Mouse (Mus musculus) embryonic facial prominence, embryonic 15.5 days (tissue): Measurements from ENCODE around the gene Fgf3. TPM values are rescaled to one million over a fixed set of nuclear protein-coding genes. Genes with fewer than 3 reads are reported as not detected.

Experiments
- ATAC-seq: fragments of 200-750 bp; cut with Nextera tagmentation; 2 replicates; pipeline ENCODE4 v1.8.0; 2017; ENCODE audit warnings: low read depth, moderate TSS enrichment; ENCODE audit not compliant: insufficient number of reproducible peaks, low FRiP score, low TSS enrichment
- H3K27ac ChIP-seq: fragments of 300-500 bp; sonication (generic); replicated peaks from 2 replicates; pipeline ENCODE4 v1.5.1; 2015; ENCODE audit warnings: mild to moderate bottlenecking, inconsistent platforms
- H3K27me3 ChIP-seq: fragments of 300-500 bp; sonication (generic); 2 replicates; pipeline ENCODE4 v1.6.1; 2015; ENCODE audit warnings: inconsistent platforms
- H3K36me3 ChIP-seq: fragments of 300-500 bp; sonication (generic); 2 replicates; pipeline ENCODE4 v1.6.1; 2015; ENCODE audit warnings: mild to moderate bottlenecking, inconsistent platforms
- H3K4me1 ChIP-seq: fragments of 300-500 bp; sonication (generic); 2 replicates; pipeline ENCODE4 v1.6.1; 2015; ENCODE audit warnings: inconsistent platforms
- H3K4me2 ChIP-seq: fragments of 300-500 bp; sonication (generic); replicated peaks from 2 replicates; pipeline ENCODE4 v1.6.1; 2015; ENCODE audit warnings: mild to moderate bottlenecking, inconsistent platforms
- H3K4me3 ChIP-seq: fragments of 300-500 bp; sonication (generic); replicated peaks from 2 replicates; pipeline ENCODE4 v1.5.1; 2015; ENCODE audit warnings: mild to moderate bottlenecking, inconsistent platforms
- H3K9ac ChIP-seq: fragments of 300-500 bp; sonication (generic); 2 replicates; pipeline ENCODE4 v1.6.1; 2015; ENCODE audit warnings: inconsistent platforms
- H3K9me3 ChIP-seq: fragments of 300-500 bp; sonication (generic); replicated peaks from 2 replicates; pipeline ENCODE4 v1.6.1; 2016; ENCODE audit warnings: inconsistent platforms
- WGBS: fragments of 180-500 bp; shearing (Covaris S2); methylation state at CpG from one replicate; pipeline ENCODE4 v1.1.7; 2015; 5-methylcytosine and 5-hydroxymethylcytosine counted together
- polyA plus RNA-seq: library from polyadenylated mRNA; unstranded; fragments of >200 nt; fragmentation: Nextera tagmentation; extraction: Ambion mirVana; gene quantifications from 2 replicates; pipeline ENCODE4 v1.2.1, GENCODE M21; 2015

Fgf3 gene
- polyA plus RNA-seq, 1 experiment from 2014 or later: 1.1 TPM

DNA sequence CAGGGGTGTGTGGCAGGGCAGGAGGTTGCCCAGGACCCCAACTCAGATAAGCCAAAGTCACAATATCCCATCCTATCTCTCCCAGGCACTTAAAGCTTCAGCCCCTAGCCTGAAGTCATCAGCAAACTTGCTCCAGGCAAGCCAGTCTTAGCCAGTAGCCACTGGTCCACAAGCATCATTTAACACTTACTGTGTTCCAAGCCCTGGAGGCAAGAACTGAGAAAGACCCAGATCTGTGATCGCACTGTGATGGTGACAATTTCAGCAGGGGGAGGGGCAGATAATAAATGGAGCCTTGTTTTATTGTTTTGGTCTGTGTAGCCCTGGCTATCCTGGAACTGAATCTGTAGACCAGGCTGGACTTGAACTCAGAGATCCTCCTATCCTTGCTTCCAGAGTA, 20.8 kb downstream of the Fgf3 start:
- Histone ChIP-seq H3K36me3 (no peaks in the 10 kb centered on the region), H3K9me3 (no peaks in the 10 kb centered on the region), H3K27ac (no peak overlapping the region), H3K4me2 (no peak overlapping the region), H3K9ac (no peak overlapping the region), H3K27me3 (peaks cover 47% of the 10 kb centered on the region), H3K4me3 (no peak overlapping the region), H3K4me1 (peaks cover 14% of the 10 kb centered on the region)
- ATAC-seq: no peak
- 79% methylated on average over 1 of the region's 1 CpGs for WGBS

DNA sequence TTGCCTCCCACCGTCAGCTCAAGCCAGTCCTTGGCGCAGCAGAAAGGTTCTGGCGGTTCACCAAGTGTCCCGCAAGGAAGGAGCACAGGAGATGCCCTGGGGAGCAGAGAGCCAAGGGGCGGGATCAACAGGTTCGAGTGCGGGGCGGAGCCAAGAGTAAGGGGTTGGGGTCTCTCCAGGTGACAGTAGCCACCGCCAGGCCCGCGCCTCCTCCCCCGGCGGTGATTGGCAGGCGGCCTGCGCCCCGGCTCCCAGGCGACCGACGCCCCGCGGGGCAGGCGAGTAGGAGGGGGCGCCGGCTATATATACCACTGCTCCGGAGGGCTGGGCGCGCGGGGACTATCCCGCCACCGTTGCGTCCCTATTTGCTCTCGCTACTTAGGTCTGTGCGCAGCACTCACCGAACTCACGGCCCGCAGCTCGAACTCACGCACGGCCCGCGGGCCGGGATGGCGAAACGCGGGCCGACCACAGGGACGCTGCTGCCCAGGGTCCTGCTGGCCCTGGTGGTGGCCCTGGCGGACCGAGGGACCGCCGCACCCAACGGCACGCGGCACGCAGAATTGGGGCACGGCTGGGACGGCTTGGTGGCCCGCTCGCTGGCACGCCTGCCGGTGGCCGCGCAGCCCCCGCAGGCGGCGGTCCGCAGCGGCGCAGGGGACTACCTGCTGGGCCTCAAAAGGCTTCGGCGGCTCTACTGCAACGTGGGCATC, 23.3 kb downstream of the Fgf3 start:
- peak overlapping the region; percentile 23 for H3K4me3 ChIP-seq
- H3K4me1 ChIP-seq: peaks cover 14% of the 10 kb centered on the region
- H3K4me2 ChIP-seq: peak overlapping the region; percentile 39
- peaks cover 67% of the 10 kb centered on the region for H3K27me3 ChIP-seq
- under 1% methylated on average over 68 of the region's 72 CpGs for WGBS
- H3K27ac ChIP-seq: no peak overlapping the region
- H3K36me3 ChIP-seq: no peaks in the 10 kb centered on the region
- ATAC-seq: no peak
- H3K9ac ChIP-seq: no peak overlapping the region
- no peaks in the 10 kb centered on the region for H3K9me3 ChIP-seq

DNA sequence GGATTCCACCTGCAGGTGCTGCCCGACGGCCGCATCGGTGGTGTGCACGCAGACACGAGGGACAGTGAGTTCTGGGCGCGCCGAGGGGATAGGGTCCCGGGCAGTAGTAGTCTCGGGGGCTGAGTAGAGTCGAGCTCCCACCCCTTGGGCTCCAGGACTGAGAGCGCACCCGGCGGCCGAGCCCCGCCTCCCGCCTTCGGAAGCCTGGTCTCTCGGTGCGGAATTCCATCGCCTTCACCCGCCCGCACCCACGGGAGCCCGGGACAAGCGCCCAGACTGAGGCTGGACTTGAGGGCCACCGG, 23.8 kb downstream of the Fgf3 start:
- Histone ChIP-seq H3K4me1 (peaks cover 14% of the 10 kb centered on the region), H3K9me3 (no peaks in the 10 kb centered on the region), H3K9ac (no peak overlapping the region), H3K4me2 (peak overlapping the region; percentile 39), H3K36me3 (no peaks in the 10 kb centered on the region), H3K4me3 (peak overlapping the region; percentile 23), H3K27me3 (peaks cover 72% of the 10 kb centered on the region), H3K27ac (no peak overlapping the region)
- no peak for ATAC-seq
- WGBS: 3% methylated on average over 28 of the region's 28 CpGs

DNA sequence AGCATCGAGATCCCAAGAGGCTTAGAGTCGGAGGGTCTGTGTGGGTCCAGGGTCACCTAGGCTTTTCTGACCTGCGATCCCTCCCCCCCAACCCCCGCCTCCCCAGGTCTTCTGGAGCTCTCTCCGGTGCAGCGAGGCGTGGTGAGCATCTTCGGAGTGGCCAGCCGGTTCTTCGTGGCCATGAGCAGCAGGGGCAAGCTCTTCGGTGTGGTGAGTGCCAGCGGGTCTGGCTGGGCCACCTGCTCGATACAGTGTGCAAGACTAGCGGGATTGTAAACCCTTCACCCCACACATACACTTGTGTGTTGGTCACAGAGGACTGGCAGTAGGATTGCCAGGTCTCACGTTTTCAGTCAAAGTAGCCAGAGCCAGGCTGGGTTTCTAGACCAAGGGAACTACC, 24.2 kb downstream of the Fgf3 start:
- peak overlapping the region; percentile 23 for H3K4me3 ChIP-seq
- H3K27me3 ChIP-seq: peaks cover 76% of the 10 kb centered on the region
- H3K9me3 ChIP-seq: no peaks in the 10 kb centered on the region
- H3K9ac ChIP-seq: no peak overlapping the region
- no peaks in the 10 kb centered on the region for H3K36me3 ChIP-seq
- H3K4me2 ChIP-seq: peak overlapping the region; percentile 39; the same call in 1 of the 2 replicates
- WGBS: 2% methylated on average over 15 of the region's 15 CpGs
- peaks cover 14% of the 10 kb centered on the region for H3K4me1 ChIP-seq
- H3K27ac ChIP-seq: no peak overlapping the region
- no peak for ATAC-seq

DNA sequence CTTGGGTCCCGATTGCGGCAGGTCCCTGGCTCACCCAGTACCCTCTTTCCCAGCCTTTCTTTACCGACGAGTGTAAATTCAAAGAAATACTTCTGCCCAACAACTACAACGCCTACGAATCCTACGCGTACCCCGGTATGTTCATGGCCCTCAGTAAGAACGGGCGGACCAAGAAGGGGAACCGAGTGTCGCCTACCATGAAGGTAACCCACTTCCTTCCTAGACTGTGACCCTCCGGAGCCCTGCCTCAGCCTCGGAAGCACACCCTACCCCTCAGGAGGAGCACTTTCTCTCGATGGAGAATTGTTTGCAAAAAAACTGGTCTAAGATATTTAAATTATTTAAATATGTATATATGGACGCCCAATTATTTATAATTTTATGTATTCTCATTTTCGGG, 24.8 kb downstream of the Fgf3 start:
- ATAC-seq: no peak
- H3K4me1 ChIP-seq: peaks cover 14% of the 10 kb centered on the region

DNA sequence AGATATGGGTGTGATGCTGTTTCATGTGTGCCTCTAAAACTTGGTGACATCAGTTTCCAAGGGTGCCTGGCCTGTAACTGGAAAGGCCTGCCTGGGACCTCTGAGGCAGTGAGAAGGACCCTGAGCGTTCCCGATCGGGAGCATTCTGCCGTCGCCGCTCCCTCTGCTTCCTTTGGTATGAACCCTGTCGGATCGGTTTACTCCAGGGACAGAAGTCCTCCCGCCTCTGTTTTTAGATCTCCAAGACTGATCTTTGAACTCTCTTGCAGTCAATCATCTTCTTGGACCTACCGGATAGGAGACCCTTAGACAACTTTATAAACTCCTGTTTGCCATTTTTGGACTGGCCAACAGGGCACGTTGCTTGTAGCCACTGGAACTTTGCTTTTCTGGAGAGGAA, 25.3 kb downstream of the Fgf3 start:
- no peaks in the 10 kb centered on the region for H3K9me3 ChIP-seq
- WGBS: 2% methylated on average over 11 of the region's 11 CpGs
- H3K4me3 ChIP-seq: no peak overlapping the region
- peaks cover 83% of the 10 kb centered on the region for H3K27me3 ChIP-seq
- peaks cover 14% of the 10 kb centered on the region for H3K4me1 ChIP-seq
- no peak overlapping the region for H3K9ac ChIP-seq
- H3K27ac ChIP-seq: no peak overlapping the region
- no peaks in the 10 kb centered on the region for H3K36me3 ChIP-seq
- no peak for ATAC-seq
- H3K4me2 ChIP-seq: no peak overlapping the region

More for the DNA sequence above, 24.8 kb downstream of the Fgf3 start:
- Histone ChIP-seq H3K9ac (no peak overlapping the region), H3K27me3 (peaks cover 82% of the 10 kb centered on the region), H3K4me2 (no peak overlapping the region), H3K9me3 (no peaks in the 10 kb centered on the region), H3K4me3 (no peak overlapping the region), H3K36me3 (no peaks in the 10 kb centered on the region), H3K27ac (no peak overlapping the region)
- WGBS: 3% methylated on average over 18 of the region's 18 CpGs

DNA sequence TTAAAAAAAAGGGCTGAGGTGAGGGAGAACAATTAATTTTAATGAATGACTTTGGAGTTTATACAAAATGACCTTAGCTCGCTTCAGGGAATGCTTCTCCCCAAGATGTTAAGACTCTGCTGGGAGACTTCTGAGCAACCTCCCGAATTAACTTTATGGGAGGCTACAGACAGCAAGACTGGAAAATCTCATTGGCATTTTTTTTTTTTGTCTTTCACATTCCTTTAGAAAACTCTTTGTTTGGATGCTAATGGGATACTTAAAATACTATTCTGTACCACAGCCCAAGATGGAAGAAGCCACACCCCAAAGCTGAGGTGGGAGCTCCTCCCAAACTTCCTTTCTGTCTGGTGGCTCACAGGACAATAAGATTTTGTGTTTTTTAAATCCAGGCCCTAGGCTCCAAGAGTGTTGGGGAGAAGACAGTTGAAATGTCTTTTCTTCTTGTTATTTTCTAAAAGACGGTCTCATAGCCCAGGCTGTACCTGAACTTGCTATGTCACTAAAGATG, 26.3 kb downstream of the Fgf3 start:
- no peak overlapping the region for H3K4me3 ChIP-seq
- H3K4me2 ChIP-seq: no peak overlapping the region
- H3K9ac ChIP-seq: no peak overlapping the region

DNA sequence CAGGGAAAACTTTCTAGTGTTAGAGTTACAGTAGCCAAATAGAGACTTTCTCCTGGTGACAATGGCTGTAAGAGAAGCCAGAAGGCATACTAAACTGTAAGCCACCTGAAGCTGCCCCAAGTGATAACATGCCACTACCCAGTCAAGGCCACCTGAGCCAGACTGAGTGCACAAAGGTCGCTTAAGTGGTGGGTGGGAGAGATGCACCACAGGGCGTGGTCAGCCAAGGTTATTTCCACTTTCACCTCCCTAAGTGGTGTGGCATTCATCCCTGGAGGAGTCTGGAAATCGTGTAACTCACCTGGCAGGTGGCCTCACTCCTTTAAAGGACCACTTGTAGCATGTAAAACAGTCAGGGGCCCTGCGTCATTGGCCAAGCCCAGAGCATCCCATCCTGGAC, 29.3 kb downstream of the Fgf3 start:
- Histone ChIP-seq H3K9me3 (no peaks in the 10 kb centered on the region), H3K36me3 (no peaks in the 10 kb centered on the region), H3K4me1 (peaks cover under 1% of the 10 kb centered on the region; the same call in 1 of the 2 replicates), H3K27me3 (peaks cover 54% of the 10 kb centered on the region), H3K9ac (no peak overlapping the region), H3K4me3 (no peak overlapping the region), H3K27ac (no peak overlapping the region), H3K4me2 (no peak overlapping the region)
- ATAC-seq: no peak
- 55% methylated on average over 4 of the region's 4 CpGs for WGBS

More for the DNA sequence above, 26.3 kb downstream of the Fgf3 start:
- H3K27ac ChIP-seq: no peak overlapping the region
- H3K4me1 ChIP-seq: peaks cover 14% of the 10 kb centered on the region
- H3K27me3 ChIP-seq: peaks cover 83% of the 10 kb centered on the region
- no peaks in the 10 kb centered on the region for H3K36me3 ChIP-seq
- 43% methylated on average over 3 of the region's 3 CpGs for WGBS
- no peak for ATAC-seq
- H3K9me3 ChIP-seq: no peaks in the 10 kb centered on the region

DNA sequence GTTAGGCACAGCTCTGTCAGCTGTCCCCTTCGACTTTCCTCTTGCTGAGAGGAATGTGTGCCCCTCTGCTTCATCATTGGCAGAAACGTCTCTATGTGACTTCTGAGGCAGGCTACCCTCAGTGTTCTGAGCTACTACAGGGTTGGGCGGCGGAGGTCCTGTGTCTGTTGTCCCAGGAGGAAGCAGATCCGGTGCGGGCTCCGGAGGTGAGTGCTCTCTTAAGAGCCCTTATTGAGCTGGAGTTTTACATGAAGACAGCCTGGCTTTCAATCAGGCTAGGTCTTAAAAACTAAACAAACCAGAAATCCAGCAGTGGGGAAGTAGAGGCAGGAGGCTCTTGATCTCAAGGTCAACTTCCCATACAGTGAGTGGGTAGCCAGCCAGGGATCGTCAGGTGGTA, 29.7 kb downstream of the Fgf3 start:
- ATAC-seq: no peak
- no peak overlapping the region for H3K27ac ChIP-seq
- no peaks in the 10 kb centered on the region for H3K4me1 ChIP-seq
- no peak overlapping the region for H3K9ac ChIP-seq
- H3K36me3 ChIP-seq: no peaks in the 10 kb centered on the region
- WGBS: 77% methylated on average over 8 of the region's 8 CpGs
- no peaks in the 10 kb centered on the region for H3K9me3 ChIP-seq
- H3K4me2 ChIP-seq: no peak overlapping the region
- no peak overlapping the region for H3K4me3 ChIP-seq
- peaks cover 50% of the 10 kb centered on the region for H3K27me3 ChIP-seq

DNA sequence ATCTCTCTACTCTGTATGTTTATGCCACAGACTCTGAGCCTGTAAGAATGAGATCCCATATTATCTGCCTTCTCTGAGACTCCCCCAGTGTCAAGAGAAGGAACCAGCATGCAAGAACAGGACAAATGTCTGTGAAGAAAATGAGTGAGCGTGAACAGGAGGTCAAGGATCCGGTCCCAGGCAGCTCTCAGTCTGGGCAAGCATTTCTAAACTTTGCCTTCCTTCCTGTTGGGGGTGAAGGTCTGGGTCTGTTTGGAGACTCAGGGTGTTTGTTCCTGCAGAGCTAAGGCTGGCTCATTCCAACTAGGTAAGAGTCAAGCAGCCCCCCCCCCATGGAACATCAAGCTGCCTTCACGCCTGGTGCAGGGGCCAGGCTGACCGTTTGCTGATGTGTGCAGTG, 34.5 kb downstream of the Fgf3 start:
- WGBS: 58% methylated on average over 4 of the region's 4 CpGs
- no peak overlapping the region for H3K27ac ChIP-seq
- H3K9me3 ChIP-seq: no peaks in the 10 kb centered on the region
- H3K4me1 ChIP-seq: no peaks in the 10 kb centered on the region
- peaks cover 4% of the 10 kb centered on the region; the same call in 1 of the 2 replicates for H3K27me3 ChIP-seq
- no peak overlapping the region for H3K9ac ChIP-seq
- no peak overlapping the region for H3K4me3 ChIP-seq
- H3K36me3 ChIP-seq: no peaks in the 10 kb centered on the region
- H3K4me2 ChIP-seq: no peak overlapping the region
- ATAC-seq: no peak

DNA sequence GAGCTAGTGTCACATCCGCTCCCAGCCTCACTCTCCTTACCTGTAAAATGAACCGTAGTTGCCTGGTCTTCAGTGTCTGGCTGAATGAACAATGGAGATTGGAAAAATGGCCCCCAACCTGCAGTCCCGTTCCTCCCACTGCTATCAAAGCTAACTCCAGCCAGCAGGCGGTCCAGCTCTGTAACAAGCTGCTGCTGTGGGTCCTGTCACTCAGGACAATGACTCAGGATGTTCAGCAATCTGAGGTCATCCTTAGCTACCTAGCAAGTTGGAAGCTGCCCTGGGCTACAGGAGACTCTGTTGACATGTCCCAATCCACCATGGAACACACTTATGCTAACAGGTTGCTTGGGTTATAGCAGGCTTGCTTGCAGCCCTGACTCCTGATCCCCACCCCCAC, 35.3 kb downstream of the Fgf3 start:
- 75% methylated on average over 4 of the region's 4 CpGs for WGBS
- H3K4me1 ChIP-seq: no peaks in the 10 kb centered on the region
- no peak for ATAC-seq
- no peak overlapping the region for H3K4me2 ChIP-seq
- H3K9ac ChIP-seq: no peak overlapping the region
- H3K27ac ChIP-seq: no peak overlapping the region
- H3K27me3 ChIP-seq: no peaks in the 10 kb centered on the region
- H3K4me3 ChIP-seq: no peak overlapping the region
- no peaks in the 10 kb centered on the region for H3K9me3 ChIP-seq
- no peaks in the 10 kb centered on the region for H3K36me3 ChIP-seq

DNA sequence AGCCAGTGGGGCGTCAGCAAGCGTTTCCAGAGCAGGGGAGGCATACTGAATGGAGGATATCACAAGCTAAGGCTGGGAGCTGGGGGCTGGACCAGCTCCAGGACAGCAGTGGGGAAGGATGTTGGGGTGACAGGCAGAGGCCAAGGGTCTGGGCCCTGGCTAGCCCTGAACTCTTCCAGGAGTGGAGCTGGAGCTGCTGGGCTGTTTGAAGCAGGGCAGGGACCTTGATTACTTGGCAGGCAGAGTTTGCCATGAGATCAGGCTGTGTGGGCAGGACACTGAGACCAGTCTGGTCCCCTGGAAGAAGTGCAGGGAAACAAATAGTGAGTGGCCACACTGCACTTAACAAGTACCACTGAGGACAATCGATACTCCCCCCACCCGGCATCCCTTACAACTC, 36.3 kb downstream of the Fgf3 start:
- Histone ChIP-seq H3K9me3 (no peaks in the 10 kb centered on the region), H3K27ac (no peak overlapping the region), H3K36me3 (no peaks in the 10 kb centered on the region), H3K4me1 (no peaks in the 10 kb centered on the region), H3K27me3 (no peaks in the 10 kb centered on the region), H3K4me2 (no peak overlapping the region), H3K9ac (no peak overlapping the region), H3K4me3 (no peak overlapping the region)
- ATAC-seq: no peak
- 63% methylated on average over 4 of the region's 4 CpGs for WGBS
